Mouse (Mus musculus) gastrocnemius, postnatal 36 days (tissue): ENCODE data around the gene Raver2. TPM values are rescaled to one million over a fixed set of nuclear protein-coding genes. Genes with fewer than 3 reads are reported as not detected.

Experiments
- DNase-seq, 2 experiments: peaks; one replicate each; pipeline ENCODE4 v3.0.0; 2022
- intact Hi-C: fragments of 180-260 bp; cut with DNase I; formaldehyde crosslinking; loops from one replicate; pipeline ENCODE4 v1.15.1; 2025
- total RNA-seq, 2 experiments: library from RNA; stranded (reverse); gene quantifications; 2 replicates each; pipeline ENCODE4 v1.2.3; 2021

Raver2 gene
- total RNA-seq, 2 experiments from 2014 or later: 2.8 to 2.9 TPM

GRCm38 (mm10) chr4:101167777-101168176 lies 99.0 kb downstream of the Raver2 start:
- intact Hi-C loops: loop anchor here (5.0 to 10.0 kb wide), 4 partner anchors 155 to 287 kb away; no protein-coding TSS in a partner anchor
- no peak for DNase-seq

- no peak for DNase-seq
- intact Hi-C loops: loop anchor here (5.0 to 10.0 kb wide), 4 partner anchors 154 to 287 kb away; no protein-coding TSS in a partner anchor
Measured at GRCm38 (mm10) chr4:101168189-101168778, 99.5 kb downstream of the Raver2 start.

- no peak for DNase-seq
- intact Hi-C loops: loop anchor here (5.0 kb wide), 1 partner anchor 90 kb away; no protein-coding TSS in a partner anchor
Measured at GRCm38 (mm10) chr4:101172738-101173137, 104.0 kb downstream of the Raver2 start.

GRCm38 (mm10) chr4:101174916-101175625 lies 106.3 kb downstream of the Raver2 start:
- DNase-seq: no peak
- intact Hi-C loops: loop anchor here (5.0 kb wide), 1 partner anchor 87 kb away; no protein-coding TSS in a partner anchor

GRCm38 (mm10) chr4:101176123-101176522 lies 107.3 kb downstream of the Raver2 start:
- intact Hi-C loops: no loop called here
- DNase-seq: no peak

- DNase-seq: no peak
- intact Hi-C loops: no loop called here
Measured at GRCm38 (mm10) chr4:101177796-101178195, 109.0 kb downstream of the Raver2 start.

- intact Hi-C loops: no loop called here
- no peak for DNase-seq
Measured at GRCm38 (mm10) chr4:101179076-101179475, 110.3 kb downstream of the Raver2 start.

GRCm38 (mm10) chr4:101179836-101180235 lies 111.1 kb downstream of the Raver2 start:
- DNase-seq: no peak
- intact Hi-C loops: no loop called here

- intact Hi-C loops: no loop called here
Measured at GRCm38 (mm10) chr4:101180681-101181080, 111.9 kb downstream of the Raver2 start.

GRCm38 (mm10) chr4:101182603-101183011 lies 113.8 kb downstream of the Raver2 start:
- DNase-seq: no peak
- intact Hi-C loops: no loop called here

More at GRCm38 (mm10) chr4:101180681-101181080, 111.9 kb downstream of the Raver2 start:
- DNase-seq: no peak

GRCm38 (mm10) chr4:101185216-101185615 lies 116.4 kb downstream of the Raver2 start:
- no peak for DNase-seq
- intact Hi-C loops: no loop called here

- intact Hi-C loops: no loop called here
- DNase-seq: no peak
Measured at GRCm38 (mm10) chr4:101186591-101186990, 117.8 kb downstream of the Raver2 start.

GRCm38 (mm10) chr4:101187381-101187780 lies 118.6 kb downstream of the Raver2 start:
- intact Hi-C loops: no loop called here
- no peak for DNase-seq

GRCm38 (mm10) chr4:101192241-101192976 lies 123.6 kb downstream of the Raver2 start:
- intact Hi-C loops: no loop called here
- DNase-seq: no peak

GRCm38 (mm10) chr4:101194170-101194569 lies 125.4 kb downstream of the Raver2 start:
- intact Hi-C loops: no loop called here
- DNase-seq: no peak

- no peak for DNase-seq
- intact Hi-C loops: loop anchor here (5.0 kb wide), 1 partner anchor 126 kb away; no protein-coding TSS in a partner anchor
Measured at GRCm38 (mm10) chr4:101196407-101196806, 127.6 kb downstream of the Raver2 start.

GRCm38 (mm10) chr4:101197421-101198170 lies 128.8 kb downstream of the Raver2 start:
- intact Hi-C loops: loop anchor here (5.0 kb wide), 1 partner anchor 125 kb away; no protein-coding TSS in a partner anchor

GRCm38 (mm10) chr4:101198333-101198732 lies 129.6 kb downstream of the Raver2 start:
- peak; percentile 58 to 72 for DNase-seq
- intact Hi-C loops: loop anchor here (5.0 kb wide), 1 partner anchor 124 kb away; no protein-coding TSS in a partner anchor

More at GRCm38 (mm10) chr4:101197421-101198170, 128.8 kb downstream of the Raver2 start:
- no peak for DNase-seq

- no peak for DNase-seq
- intact Hi-C loops: loop anchor here (5.0 kb wide), 1 partner anchor 123 kb away; no protein-coding TSS in a partner anchor
Measured at GRCm38 (mm10) chr4:101199433-101200081, 130.8 kb downstream of the Raver2 start.
